9 mouse cellular contexts compared by ENCODE assay signal in the genomic region with DNA sequence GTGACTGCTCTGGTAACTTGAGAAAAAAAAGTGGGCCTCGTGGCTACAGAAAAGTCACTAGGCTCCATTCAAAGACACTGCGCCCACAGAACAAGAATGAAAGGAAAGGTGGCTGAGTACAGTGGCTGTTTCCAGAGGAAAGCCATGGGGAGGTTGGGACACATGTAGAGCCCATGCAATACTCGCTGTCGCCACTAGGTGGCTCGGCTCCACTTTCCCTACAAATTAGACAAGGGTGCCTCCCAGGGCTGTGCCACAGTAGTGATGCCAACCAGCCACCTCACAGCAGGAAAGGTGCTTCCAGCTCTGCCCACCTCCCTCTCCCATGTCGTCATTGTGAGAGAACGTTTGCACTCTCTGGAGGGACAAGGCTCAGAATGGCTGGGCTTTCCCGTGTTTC.
A peak's percentile ranks its signal among the peaks of the same experiment; 100 is the strongest.
DNase-seq lines count a peak whose midpoint lies in the region; ATAC-seq lines count a peak whose summit lies in the region.
"Had no signal": no experiment of that assay in that cellular context is flagged by ENCODE, and none has a peak within 500 bp of the region (broad histone marks: within the 10 kb centered on the region; RNA-seq: fewer than 3 reads in every experiment).

No protein-coding gene starts in this region.

- no peaks in the 10 kb centered on the region for H3K4me1 ChIP-seq in midbrain, embryonic 11.5 days (ENCODE audit: control insufficient read depth, insufficient read depth, low read length)
- H3K4me1 ChIP-seq in midbrain, embryonic 13.5 days (replicated peaks) = peaks cover 3% of the 10 kb centered on the region; the same call in 1 of the 2 replicates
- H3K4me1 ChIP-seq: megakaryocyte, embryonic 14.5 days had no signal

- H3K9ac ChIP-seq in midbrain, embryonic 11.5 days (ENCODE audit: low read length) = no peak overlapping the region
- H3K9ac ChIP-seq in midbrain, embryonic 13.5 days (replicated peaks) = no peak overlapping the region

- H3K36me3 ChIP-seq in midbrain, embryonic 11.5 days (ENCODE audit: control insufficient read depth, insufficient read depth, low read length) = no peaks in the 10 kb centered on the region
- no peaks in the 10 kb centered on the region for H3K36me3 ChIP-seq in midbrain, embryonic 13.5 days

- 44% methylated on average over 8 of the region's 8 CpGs for WGBS in midbrain, embryonic 11.5 days
- 48% methylated on average over 8 of the region's 8 CpGs for WGBS in midbrain, embryonic 13.5 days

- H3K27me3 ChIP-seq in midbrain, embryonic 11.5 days (ENCODE audit: control insufficient read depth, insufficient read depth, low read length) = no peaks in the 10 kb centered on the region
- no peaks in the 10 kb centered on the region for H3K27me3 ChIP-seq in midbrain, embryonic 13.5 days
- H3K27me3 ChIP-seq: megakaryocyte, embryonic 14.5 days had no signal

- peak; percentile 15 to 36 for DNase-seq in frontal cortex, postnatal 36 days (ENCODE audit: low spot score in 2 of 2)
- DNase-seq in midbrain, embryonic 11.5 days (ENCODE audit: low spot score, missing footprints) = peak; percentile 88
- DNase-seq in c-Kit-positive CD71-positive TER-119-positive erythroid progenitor cells, embryonic 14.5 days (ENCODE audit: low spot score) = peak; percentile 17
- DNase-seq in testis, postnatal 14 days (ENCODE audit: low spot score) = peak; percentile 67

- ATAC-seq in frontal cortex, adult (ENCODE audit: low TSS enrichment) = no peak
- ATAC-seq in midbrain, embryonic 11.5 days (ENCODE audit: low FRiP score) = no peak
- no peak for ATAC-seq in midbrain, embryonic 13.5 days
- ATAC-seq in erythroblast, adult 5-6 weeks (replicated peaks; ENCODE audit: low FRiP score, poor library complexity, severe bottlenecking) = no peak
- no peak for ATAC-seq in monocyte, adult 5-6 weeks (replicated peaks; ENCODE audit: insufficient number of reproducible peaks, low FRiP score, low TSS enrichment, poor library complexity, severe bottlenecking)

- H3K27ac ChIP-seq in midbrain, embryonic 11.5 days (ENCODE audit: low read depth, low read length) = no peak overlapping the region
- H3K27ac ChIP-seq in midbrain, embryonic 13.5 days = no peak overlapping the region

- no peak overlapping the region for H3K4me2 ChIP-seq in midbrain, embryonic 11.5 days
- H3K4me2 ChIP-seq in midbrain, embryonic 13.5 days (replicated peaks) = no peak overlapping the region

- no peak overlapping the region for H3K4me3 ChIP-seq in midbrain, embryonic 11.5 days (ENCODE audit: low read depth, low read length)
- no peak overlapping the region for H3K4me3 ChIP-seq in midbrain, embryonic 13.5 days (replicated peaks)

- H3K9me3 ChIP-seq in midbrain, embryonic 11.5 days (ENCODE audit: control insufficient read depth, low read length) = no peaks in the 10 kb centered on the region
- no peaks in the 10 kb centered on the region for H3K9me3 ChIP-seq in midbrain, embryonic 13.5 days

Comparison
In these comparisons a context has a peak if more than half of its experiments do, and no peak if none do; other contexts are left out.
1. DNase-seq: peak in every context shown above with its lines; median percentile 88 in midbrain, embryonic 11.5 days; 67 in testis, postnatal 14 days; 26 in frontal cortex, postnatal 36 days; 17 in c-Kit-positive CD71-positive TER-119-positive erythroid progenitor cells, embryonic 14.5 days.